Mouse (Mus musculus): Measurements from ENCODE around the gene Clcc1. TPM values are rescaled to one million over a fixed set of nuclear protein-coding genes. Genes with fewer than 3 reads are reported as not detected.
"Not testable (repeated sequence)": the region's sequence is repeated elsewhere in the genome, so short reads cannot be mapped to it uniquely, and the experiment has no call there.

Gene Clcc1
- polyA plus RNA-seq (2015; fragmentation: Nextera tagmentation; extraction: Ambion mirVana): 50.5 and 50.8 TPM in 2 replicates

- H3K4me3 ChIP-seq: peak within 1 kb of the TSS; percentile 82
- under 1% methylated on average over 57 of the region's 57 CpGs for WGBS
- H3K9me3 ChIP-seq: no peaks in the 10 kb centered on the region
- H3K9ac ChIP-seq: peak within 1 kb of the TSS; percentile 88
- no peaks in the 10 kb centered on the region for H3K27me3 ChIP-seq
- H3K27ac ChIP-seq: peak within 1 kb of the TSS; percentile 90
- no peaks in the 10 kb centered on the region for H3K36me3 ChIP-seq
- H3K4me2 ChIP-seq: peak within 1 kb of the TSS; percentile 66
- ATAC-seq (ENCODE audit: low FRiP score): peak; percentile 96
- H3K4me1 ChIP-seq (replicated peaks): peaks cover 13% of the 10 kb centered on the region
Measured at GRCm38 (mm10) chr3:108653710-108654379, at the start of gene Clcc1. TSS of gene Clcc1 (plus strand) at chr3:108653913.

- Histone ChIP-seq H3K4me2 (no peak overlapping the region), H3K36me3 (peaks cover 28% of the 10 kb centered on the region), H3K9me3 (no peaks in the 10 kb centered on the region), H3K27ac (no peak overlapping the region), H3K27me3 (no peaks in the 10 kb centered on the region), H3K4me3 (no peak overlapping the region), H3K9ac (no peak overlapping the region), H3K4me1 (replicated peaks) (no peaks in the 10 kb centered on the region; the same call in 1 of the 2 replicates)
- 67% methylated on average over 3 of the region's 3 CpGs for WGBS
- no peak for ATAC-seq (ENCODE audit: low FRiP score)
Measured at GRCm38 (mm10) chr3:108608906-108609305, 44.8 kb upstream of the Clcc1 start.

GRCm38 (mm10) chr3:108634761-108635160, 19.0 kb upstream of the Clcc1 start:
- Histone ChIP-seq H3K36me3 (peaks cover 42% of the 10 kb centered on the region), H3K27ac (no peak overlapping the region), H3K4me3 (no peak overlapping the region), H3K4me1 (replicated peaks) (no peaks in the 10 kb centered on the region), H3K9me3 (no peaks in the 10 kb centered on the region), H3K9ac (no peak overlapping the region), H3K4me2 (no peak overlapping the region), H3K27me3 (no peaks in the 10 kb centered on the region)
- no peak for ATAC-seq (ENCODE audit: low FRiP score)
- WGBS: 94% methylated on average over 5 of the region's 5 CpGs

GRCm38 (mm10) chr3:108639412-108639811, 14.3 kb upstream of the Clcc1 start:
- ATAC-seq (ENCODE audit: low FRiP score): no peak
- WGBS: 69% methylated on average over 4 of the region's 4 CpGs

GRCm38 (mm10) chr3:108640998-108641397, 12.7 kb upstream of the Clcc1 start:
- peaks cover 55% of the 10 kb centered on the region for H3K36me3 ChIP-seq
- no peaks in the 10 kb centered on the region for H3K4me1 ChIP-seq (replicated peaks)
- H3K27ac ChIP-seq: no peak overlapping the region
- no peak overlapping the region for H3K4me3 ChIP-seq
- no peaks in the 10 kb centered on the region for H3K27me3 ChIP-seq
- no peak for ATAC-seq (ENCODE audit: low FRiP score)
- H3K9me3 ChIP-seq: no peaks in the 10 kb centered on the region
- 89% methylated on average over 4 of the region's 4 CpGs for WGBS
- no peak overlapping the region for H3K9ac ChIP-seq
- H3K4me2 ChIP-seq: no peak overlapping the region

More at GRCm38 (mm10) chr3:108639412-108639811, 14.3 kb upstream of the Clcc1 start:
- Histone ChIP-seq H3K9ac (no peak overlapping the region), H3K4me3 (no peak overlapping the region), H3K36me3 (peaks cover 50% of the 10 kb centered on the region), H3K27me3 (no peaks in the 10 kb centered on the region), H3K4me2 (no peak overlapping the region), H3K27ac (no peak overlapping the region), H3K9me3 (no peaks in the 10 kb centered on the region), H3K4me1 (replicated peaks) (no peaks in the 10 kb centered on the region)

- Histone ChIP-seq H3K4me2 (no peak overlapping the region), H3K9me3 (no peaks in the 10 kb centered on the region), H3K27ac (no peak overlapping the region), H3K27me3 (no peaks in the 10 kb centered on the region), H3K4me1 (replicated peaks) (no peaks in the 10 kb centered on the region), H3K9ac (no peak overlapping the region), H3K36me3 (peaks cover 39% of the 10 kb centered on the region), H3K4me3 (no peak overlapping the region)
- 93% methylated on average over 3 of the region's 3 CpGs for WGBS
- no peak for ATAC-seq (ENCODE audit: low FRiP score)
Measured at GRCm38 (mm10) chr3:108644856-108645255, 8.9 kb upstream of the Clcc1 start.

GRCm38 (mm10) chr3:108646036-108646435, 7.7 kb upstream of the Clcc1 start:
- Histone ChIP-seq H3K27ac (no peak overlapping the region), H3K4me1 (replicated peaks) (no peaks in the 10 kb centered on the region), H3K4me2 (no peak overlapping the region), H3K27me3 (no peaks in the 10 kb centered on the region), H3K36me3 (peaks cover 37% of the 10 kb centered on the region), H3K9ac (no peak overlapping the region), H3K9me3 (no peaks in the 10 kb centered on the region), H3K4me3 (no peak overlapping the region)
- no peak for ATAC-seq (ENCODE audit: low FRiP score)
- 57% methylated on average over 7 of the region's 7 CpGs for WGBS

- H3K9me3 ChIP-seq; H3K27me3 ChIP-seq; ATAC-seq (ENCODE audit: low FRiP score); H3K9ac ChIP-seq; H3K4me3 ChIP-seq; H3K4me2 ChIP-seq; H3K4me1 ChIP-seq (replicated peaks); H3K27ac ChIP-seq: not testable (repeated sequence)
- 51% methylated on average over 5 of the region's 5 CpGs for WGBS
- peaks cover 34% of the 10 kb centered on the region for H3K36me3 ChIP-seq
Measured at GRCm38 (mm10) chr3:108647681-108648080, 6.0 kb upstream of the Clcc1 start.

- Histone ChIP-seq H3K4me1 (replicated peaks) (peaks cover 13% of the 10 kb centered on the region), H3K27ac (no peak overlapping the region), H3K9me3 (no peaks in the 10 kb centered on the region), H3K9ac (no peak overlapping the region), H3K4me3 (no peak overlapping the region), H3K27me3 (no peaks in the 10 kb centered on the region), H3K36me3 (no peaks in the 10 kb centered on the region), H3K4me2 (peak overlapping the region; percentile 31; the same call in 1 of the 2 replicates)
- no peak for ATAC-seq (ENCODE audit: low FRiP score)
- 28% methylated on average over 9 of the region's 9 CpGs for WGBS
Measured at GRCm38 (mm10) chr3:108652866-108653642, 659 bp upstream of the Clcc1 start.

- Histone ChIP-seq H3K27me3 (no peaks in the 10 kb centered on the region), H3K27ac (0 out of 2 replicates have a peak overlapping the region, but pooled peaks have one; percentile 90), H3K4me2 (peak overlapping the region; percentile 66), H3K4me3 (peak overlapping the region; percentile 82), H3K9ac (peak overlapping the region; percentile 88), H3K36me3 (no peaks in the 10 kb centered on the region), H3K9me3 (no peaks in the 10 kb centered on the region), H3K4me1 (replicated peaks) (peaks cover 13% of the 10 kb centered on the region)
- WGBS: 34% methylated on average over 14 of the region's 14 CpGs
- no peak for ATAC-seq (ENCODE audit: low FRiP score)
Measured at GRCm38 (mm10) chr3:108654566-108654965, 853 bp downstream of the Clcc1 start.

- Histone ChIP-seq H3K4me1 (replicated peaks) (peaks cover 13% of the 10 kb centered on the region), H3K27ac (no peak overlapping the region), H3K4me2 (no peak overlapping the region; the same call in 1 of the 2 replicates), H3K9me3 (no peaks in the 10 kb centered on the region), H3K27me3 (no peaks in the 10 kb centered on the region), H3K4me3 (no peak overlapping the region), H3K9ac (no peak overlapping the region), H3K36me3 (no peaks in the 10 kb centered on the region)
- WGBS: 75% methylated on average over 7 of the region's 7 CpGs
- ATAC-seq (ENCODE audit: low FRiP score): no peak
Measured at GRCm38 (mm10) chr3:108655486-108655885, 1.8 kb downstream of the Clcc1 start.

GRCm38 (mm10) chr3:108658612-108659011, 4.9 kb downstream of the Clcc1 start:
- Histone ChIP-seq H3K4me3 (no peak overlapping the region), H3K4me2 (no peak overlapping the region), H3K36me3 (peaks cover 21% of the 10 kb centered on the region), H3K9ac (no peak overlapping the region), H3K27ac (no peak overlapping the region), H3K9me3 (no peaks in the 10 kb centered on the region), H3K27me3 (no peaks in the 10 kb centered on the region), H3K4me1 (replicated peaks) (peaks cover 10% of the 10 kb centered on the region)
- WGBS: 96% methylated on average over 9 of the region's 9 CpGs
- no peak for ATAC-seq (ENCODE audit: low FRiP score)
